Mouse (Mus musculus): ENCODE measurements at regions not wholly inside any gene's neighbourhood (a gene's known extent, or its start where the extent isn't known, plus 50 kb on each side); places are given as distances from the start of the nearest gene placed in this dataset.

DNA sequence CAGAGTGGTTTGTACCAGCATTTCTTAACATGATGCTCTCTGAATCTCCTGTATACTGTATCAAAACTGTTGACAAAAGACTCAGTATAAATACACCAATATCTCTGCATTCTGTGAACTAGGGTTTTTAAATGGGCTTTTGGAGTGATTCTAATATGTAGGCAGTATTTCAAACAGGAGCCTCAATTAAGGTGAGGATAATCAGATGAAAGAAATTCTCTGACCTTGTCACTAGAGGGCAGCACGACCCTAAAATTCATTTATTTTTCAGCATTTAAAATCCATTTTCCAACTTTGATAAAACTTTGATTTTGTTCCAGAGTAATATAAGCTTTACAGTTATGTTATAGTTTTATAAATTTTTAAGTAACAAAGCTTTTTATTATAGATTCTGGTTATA is 114.5 kb downstream of the Rfx6 start:
- no peak for DNase-seq (ENCODE audit: extremely low spot score, low spot score)

DNA sequence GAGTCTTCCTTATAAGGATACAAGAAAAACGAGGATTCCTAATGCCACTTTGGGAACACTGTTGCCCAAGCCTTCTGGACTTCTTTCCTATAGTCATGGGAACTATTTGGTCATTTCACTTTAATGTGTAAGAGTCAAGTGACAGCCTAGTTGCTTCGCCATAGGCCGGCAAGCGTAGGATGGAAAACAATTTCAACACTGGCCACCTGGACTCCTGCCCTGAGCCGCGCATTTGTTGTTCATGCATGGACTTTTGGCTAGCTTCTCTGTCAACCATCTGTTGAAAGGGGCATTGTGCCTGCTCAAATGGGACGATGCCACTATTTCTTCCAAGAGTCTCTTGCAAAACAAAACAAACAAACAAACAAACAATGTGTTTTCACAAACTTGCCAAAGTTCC is 116.3 kb downstream of the Rfx6 start:
- DNase-seq (ENCODE audit: extremely low spot score, low spot score): no peak

DNA sequence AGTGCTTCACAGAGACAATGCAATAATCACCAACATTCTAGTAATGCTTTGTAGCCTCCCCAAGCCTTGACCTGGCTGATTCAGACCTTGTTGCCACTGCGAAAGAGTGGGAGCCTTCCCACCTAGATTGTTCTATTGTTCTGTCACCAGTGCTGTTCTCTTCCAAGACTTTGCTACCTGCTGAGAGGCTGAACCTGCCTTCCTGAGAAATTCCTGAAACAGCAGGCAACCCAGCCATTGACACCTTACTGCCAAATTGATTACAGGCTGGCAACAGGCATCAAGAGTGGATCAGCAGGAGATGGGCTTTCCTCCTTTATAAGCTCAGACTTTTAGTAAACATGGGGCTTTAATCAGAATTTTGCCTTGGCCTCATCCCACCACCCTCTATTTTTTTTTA is 139.1 kb downstream of the Rfx6 start:
- DNase-seq (ENCODE audit: extremely low spot score, low spot score): no peak

DNA sequence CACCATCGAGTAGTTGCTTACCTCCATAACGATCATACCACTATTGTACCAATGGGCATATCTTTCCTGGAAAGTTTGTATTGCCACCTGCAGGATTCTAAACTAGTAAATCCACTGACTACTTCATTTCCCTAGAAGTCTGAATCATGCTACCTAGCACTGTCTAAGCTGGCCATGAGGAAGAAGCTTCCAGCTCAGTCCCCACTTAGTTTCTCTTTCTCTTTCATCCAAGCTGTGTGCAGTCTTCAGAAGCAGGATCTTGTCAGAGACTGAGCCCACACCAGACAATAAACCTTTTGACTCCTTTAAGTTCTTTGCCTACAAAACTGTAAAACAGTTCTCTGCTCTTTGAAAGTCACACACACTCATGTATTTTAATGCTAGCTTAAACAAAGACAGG is 146.3 kb downstream of the Rfx6 start:
- DNase-seq (ENCODE audit: extremely low spot score, low spot score): no peak

DNA sequence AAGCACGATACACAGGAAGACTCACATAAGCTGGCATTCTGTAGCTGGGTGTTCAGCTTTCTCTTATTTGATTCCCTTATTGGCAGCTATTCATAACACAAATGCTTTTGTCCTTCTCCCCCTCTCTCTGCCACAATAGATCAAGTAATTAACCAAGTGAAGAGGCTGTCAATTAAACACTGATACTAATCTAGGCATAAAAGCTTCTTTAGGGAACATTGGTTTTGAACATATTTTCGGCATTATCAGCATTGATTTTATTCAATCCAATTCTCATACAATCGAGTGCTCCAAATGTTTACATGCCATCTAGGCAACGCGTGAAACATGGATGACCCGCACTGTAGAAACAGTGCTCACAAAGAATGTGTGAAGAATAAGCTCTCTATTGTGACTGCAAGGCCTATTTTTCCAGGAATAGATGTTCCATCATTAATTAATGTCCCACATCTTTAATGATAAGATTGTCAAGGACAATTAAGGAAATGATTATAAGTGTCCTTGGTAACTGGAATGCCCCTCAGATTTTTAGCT is 148.9 kb downstream of the Rfx6 start:
- no peak for DNase-seq (ENCODE audit: extremely low spot score, low spot score)

DNA sequence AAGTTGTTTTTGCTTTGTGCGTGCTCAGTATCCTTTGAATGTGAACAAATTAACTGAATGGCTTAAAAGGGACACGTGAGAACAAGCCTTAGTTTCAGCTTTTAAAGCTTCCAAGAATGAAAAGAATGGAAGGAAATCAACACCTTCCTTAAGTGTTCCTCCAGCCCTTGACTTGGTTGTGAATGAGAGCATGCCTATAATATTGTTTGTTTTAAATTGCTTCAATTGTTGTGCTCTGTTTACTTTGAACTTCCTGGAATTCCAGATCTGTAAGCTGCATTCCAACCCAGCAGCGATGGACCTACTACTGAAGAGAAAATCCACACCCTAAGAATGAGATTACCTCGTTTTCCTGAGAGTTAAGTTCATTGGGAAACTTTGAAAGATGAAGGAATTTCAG is 154.9 kb downstream of the Rfx6 start:
- no peak for DNase-seq (ENCODE audit: extremely low spot score, low spot score)

DNA sequence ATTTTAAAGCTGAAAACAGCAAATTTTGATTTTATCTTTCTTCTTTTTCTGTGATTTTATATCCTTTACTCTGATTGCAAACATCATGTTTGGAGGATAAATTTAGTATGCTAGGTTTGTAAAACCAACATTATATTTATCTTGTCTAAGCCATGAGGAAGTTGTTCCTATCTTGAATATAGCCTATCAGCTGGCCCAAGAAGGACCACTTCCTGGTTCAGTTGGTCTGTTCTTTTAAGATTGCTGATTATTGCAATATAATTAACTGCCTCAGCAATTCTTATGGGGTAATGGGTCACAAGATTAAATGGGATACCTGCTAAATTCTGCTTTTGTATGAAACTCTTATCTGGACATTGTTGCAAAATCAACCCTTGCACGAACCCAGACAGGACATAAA is 165.5 kb downstream of the Rfx6 start:
- no peak for DNase-seq (ENCODE audit: extremely low spot score, low spot score)

DNA sequence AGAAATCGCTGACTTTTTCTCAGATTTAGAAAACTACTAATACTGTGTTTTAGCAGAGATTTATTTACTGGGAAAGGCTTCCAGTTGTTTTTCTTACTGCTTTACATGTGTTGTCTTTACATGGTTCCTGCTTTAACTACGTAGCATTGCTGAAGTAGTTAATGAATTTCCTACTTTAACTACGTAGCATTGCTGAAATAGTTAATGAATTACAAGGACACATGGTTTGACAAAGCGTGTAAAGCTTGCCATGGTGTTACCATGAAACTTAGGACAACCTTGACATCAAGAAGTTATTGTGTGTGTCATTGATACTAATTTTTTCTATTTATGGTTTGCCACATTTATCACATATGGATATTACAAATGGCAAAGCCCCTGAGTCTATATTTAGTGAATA is 168.7 kb downstream of the Rfx6 start:
- DNase-seq (ENCODE audit: extremely low spot score, low spot score): no peak

DNA sequence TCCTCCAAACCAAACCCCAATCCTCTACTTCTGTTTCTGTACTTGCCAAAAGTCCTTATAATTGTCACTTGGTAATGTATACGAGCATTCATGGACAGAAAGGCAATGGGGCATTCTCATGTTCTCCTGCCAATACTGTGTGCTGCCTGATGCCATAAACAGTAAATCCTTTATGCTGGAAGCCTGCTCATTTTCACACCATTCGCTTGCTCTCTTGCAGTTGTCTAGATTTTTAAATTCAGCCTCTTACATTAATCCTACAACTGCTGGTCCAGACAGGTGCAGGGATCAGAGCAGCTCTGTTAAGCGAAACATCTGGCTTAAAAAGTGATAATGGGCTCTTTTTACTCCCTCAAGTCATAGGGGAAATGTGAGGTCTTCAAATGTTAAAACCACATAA is 152.9 kb upstream of the Vgll2 start:
- no peak for DNase-seq (ENCODE audit: extremely low spot score, low spot score)

DNA sequence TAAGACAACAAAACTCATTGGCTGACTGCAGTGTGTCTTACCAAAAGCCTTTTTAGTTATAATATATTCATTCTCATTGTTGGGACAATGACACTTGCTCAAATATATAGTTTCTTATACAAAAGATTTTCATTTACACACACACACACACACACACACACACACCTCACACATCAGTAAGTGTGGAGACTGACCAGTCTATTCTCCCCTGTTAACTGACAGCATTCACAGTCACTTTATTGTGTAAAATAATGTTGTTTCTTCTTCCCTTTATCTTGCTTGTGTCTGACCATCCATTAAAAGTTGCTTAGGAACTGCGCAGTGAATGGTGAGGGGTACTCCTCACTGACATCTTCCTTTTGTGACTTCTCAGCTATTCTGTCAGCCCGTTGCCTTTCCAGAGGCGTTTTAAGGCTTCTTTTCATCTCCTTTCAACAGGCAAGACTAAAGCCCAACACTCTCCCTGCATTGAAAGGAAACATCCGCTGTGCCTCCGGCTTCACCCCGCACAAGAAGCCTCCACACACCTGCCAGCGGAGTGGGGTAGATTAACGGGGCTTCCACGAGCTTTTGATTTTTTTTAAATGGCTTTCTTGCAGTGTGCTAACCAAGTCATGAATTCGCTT is 111.1 kb upstream of the Vgll2 start:
- DNase-seq (ENCODE audit: extremely low spot score, low spot score): no peak

DNA sequence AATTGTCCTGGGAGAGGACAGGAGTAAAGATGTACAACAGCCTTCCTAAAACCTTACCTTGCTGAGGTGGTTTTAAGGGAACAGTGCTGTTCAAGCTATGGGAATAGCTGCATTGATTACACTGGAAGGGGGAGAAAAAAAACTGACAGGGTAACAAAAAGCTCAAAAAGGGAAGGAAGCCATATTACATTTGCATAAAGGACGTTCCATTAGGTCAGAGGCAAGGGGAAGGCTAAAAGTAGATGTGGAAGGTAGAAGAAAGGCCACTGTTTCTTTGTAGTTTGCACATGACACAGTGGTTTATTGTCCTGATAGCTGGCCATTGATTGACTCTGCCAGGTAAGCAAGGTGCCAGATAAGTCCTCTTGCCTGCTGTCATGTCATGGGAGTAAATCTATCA is 110.2 kb upstream of the Vgll2 start:
- no peak for DNase-seq (ENCODE audit: extremely low spot score, low spot score)

DNA sequence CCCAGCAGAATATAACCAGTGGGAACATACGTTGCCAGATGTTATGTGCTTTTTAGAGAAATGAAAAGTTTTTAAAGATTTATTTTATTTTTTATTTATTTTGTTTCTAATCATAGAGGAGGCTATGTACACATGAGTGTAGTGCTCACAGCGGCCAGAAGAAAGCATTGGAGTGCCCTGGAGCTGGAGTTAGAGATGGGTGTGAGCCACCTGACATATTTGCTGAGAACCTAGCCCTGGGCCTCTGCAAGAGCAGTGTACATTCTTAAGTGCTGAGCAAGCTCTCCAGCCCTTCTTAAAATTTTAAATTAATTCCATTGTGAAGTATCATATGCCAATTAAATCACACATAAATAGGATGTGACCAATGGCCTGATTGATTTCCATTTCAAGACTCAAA is 95.7 kb upstream of the Vgll2 start:
- no peak for DNase-seq (ENCODE audit: extremely low spot score, low spot score)

DNA sequence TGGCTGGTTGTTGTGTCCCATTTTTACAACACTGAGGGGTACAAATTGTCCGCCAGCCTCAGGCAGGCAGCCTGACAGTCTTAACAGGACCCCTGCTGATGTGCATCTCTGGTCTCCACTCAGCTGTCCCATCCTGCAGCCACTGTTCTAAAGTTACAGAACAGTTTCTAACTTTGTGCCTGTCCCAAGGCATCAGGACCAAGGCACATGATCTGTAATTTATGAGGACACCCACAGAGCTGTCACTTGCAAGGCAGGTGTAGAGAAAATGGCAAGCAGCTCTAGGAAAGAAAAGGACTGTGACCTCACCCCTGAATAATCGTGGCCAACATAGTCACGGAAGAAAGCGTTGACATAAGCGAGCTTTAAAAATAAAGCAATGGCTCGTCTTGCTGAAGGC is 93.0 kb upstream of the Vgll2 start:
- no peak for DNase-seq (ENCODE audit: extremely low spot score, low spot score)

DNA sequence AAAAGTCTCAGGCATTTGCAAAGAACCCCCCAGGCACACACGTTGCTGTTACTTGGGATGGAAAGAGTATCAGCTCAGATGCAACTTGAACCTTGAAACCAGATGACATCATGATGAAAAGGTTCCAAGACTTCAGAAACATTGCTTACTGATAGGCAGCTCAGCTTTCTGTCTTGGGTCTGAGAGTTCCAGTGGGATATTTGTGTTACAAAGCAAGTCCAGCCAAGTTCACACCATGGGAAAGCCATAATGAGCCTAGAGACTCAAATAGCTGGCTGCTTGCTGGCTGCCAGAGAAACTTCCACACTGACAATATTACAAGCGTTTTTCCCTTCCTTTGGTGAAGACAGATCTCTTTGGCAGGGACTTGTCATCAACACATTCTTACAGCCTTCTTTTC is 92.0 kb upstream of the Vgll2 start:
- DNase-seq (ENCODE audit: extremely low spot score, low spot score): no peak

DNA sequence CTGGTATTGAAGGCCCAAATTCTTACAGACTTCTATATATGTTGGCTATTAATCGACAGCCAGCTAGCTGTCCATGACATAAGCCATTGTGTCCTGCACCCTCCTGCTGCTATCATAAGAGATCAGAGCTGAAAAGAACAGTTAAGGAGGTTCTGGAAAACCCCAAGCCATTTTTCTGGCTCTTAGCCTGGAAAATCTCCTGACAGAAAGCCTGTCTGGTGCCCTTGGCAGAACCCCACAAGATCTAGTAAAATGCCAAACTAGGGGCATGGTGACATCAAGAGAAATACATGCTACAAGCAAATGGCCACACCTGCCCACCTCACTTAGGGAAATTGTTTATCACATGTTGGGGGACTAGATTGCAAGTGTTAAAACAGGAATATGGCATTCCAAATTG is 91.6 kb upstream of the Vgll2 start:
- DNase-seq (ENCODE audit: extremely low spot score, low spot score): no peak

DNA sequence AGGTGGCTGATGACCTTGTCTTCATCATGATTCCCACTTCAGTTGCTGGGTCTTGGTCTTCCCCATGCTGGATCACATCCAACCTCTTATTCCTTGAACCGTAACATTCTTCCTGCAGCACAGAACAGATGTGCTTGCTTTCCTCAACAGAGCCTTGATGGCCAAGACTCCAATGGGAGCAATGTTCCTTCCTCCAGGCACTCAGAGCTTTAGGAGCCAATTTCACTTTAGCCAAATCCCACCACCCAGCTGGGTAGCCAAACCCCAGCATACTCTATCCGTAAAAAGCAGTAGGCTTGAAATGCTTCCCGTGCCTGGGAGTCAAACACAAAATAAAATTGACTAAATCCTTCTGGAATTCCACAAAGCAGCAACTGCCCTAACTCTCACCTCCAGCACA is 86.8 kb upstream of the Vgll2 start:
- no peak for DNase-seq (ENCODE audit: extremely low spot score, low spot score)

DNA sequence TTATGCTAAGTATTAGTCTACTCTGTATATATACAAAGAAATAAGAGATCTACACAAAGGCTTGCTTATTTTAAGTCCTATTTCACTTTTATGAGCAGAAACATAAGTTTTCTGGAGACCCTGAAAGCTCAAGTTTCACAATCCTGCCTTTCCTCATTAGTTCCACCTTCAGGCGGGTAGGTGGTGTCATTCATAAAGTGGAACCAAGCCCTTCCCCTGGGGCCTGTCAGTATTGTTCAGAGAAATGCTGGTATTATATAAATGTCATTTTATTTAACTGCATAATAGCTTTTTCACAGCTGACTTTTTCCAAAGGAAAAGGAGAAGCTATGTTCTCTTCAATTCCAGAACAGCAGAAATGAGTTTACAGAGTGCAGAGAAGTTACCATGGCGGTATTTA is 81.1 kb upstream of the Vgll2 start:
- DNase-seq (ENCODE audit: extremely low spot score, low spot score): no peak

DNA sequence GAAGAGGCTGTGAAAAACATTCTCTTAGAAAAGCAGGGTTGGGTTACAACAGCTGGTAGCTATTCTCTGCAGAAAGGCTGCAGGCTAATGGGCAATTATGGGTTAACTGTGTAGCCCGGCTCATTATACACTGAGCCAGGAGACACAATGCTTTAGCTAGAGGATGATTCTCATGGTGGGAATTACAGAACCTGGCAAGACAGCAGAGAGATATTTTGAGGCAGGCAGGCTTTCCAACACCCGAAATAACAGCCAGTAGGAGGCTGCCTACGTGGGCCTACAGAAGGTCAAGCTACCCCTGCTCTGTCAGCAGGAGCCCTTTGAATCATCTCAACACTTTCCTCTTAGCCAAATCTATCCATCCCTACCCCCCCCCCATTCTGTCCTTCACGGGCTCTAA is 76.6 kb upstream of the Vgll2 start:
- DNase-seq (ENCODE audit: extremely low spot score, low spot score): no peak

DNA sequence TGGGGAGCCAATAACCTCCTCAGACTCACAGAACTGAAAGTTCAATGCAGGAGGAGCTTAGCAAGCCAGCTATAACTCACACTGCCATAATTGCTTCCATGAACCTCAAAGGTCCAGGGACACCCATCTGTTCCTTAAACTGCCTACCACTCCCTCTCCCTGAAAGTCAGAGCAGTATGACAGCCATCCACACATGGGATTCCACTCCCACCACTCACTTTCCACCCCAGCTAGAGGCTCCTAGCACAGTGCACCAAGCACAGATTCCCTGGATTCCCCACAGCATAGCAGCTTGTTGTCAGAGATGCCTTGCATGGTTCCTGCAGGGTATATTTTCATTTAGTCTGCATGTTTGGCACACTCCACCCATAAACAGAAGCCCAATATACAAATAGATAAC is 76.1 kb upstream of the Vgll2 start:
- DNase-seq (ENCODE audit: extremely low spot score, low spot score): no peak

DNA sequence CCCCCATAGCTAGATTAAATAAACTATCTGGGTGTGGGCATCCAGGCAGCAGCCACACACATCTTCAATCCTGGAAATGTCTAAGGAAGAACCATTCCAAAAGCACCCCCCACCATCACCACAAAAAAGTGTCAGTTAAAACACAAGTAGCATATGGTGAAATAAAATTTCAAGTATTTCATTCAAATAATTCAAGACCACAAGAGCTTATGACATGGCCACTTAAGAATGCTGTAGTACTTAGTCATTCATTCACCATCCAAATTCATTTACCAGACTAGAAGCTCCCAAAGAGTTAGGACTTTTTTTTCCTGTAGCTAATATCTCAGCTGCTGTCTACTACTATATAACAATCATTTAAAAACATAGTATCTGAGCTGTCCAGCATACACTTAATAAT is 75.4 kb upstream of the Vgll2 start:
- DNase-seq (ENCODE audit: extremely low spot score, low spot score): no peak

DNA sequence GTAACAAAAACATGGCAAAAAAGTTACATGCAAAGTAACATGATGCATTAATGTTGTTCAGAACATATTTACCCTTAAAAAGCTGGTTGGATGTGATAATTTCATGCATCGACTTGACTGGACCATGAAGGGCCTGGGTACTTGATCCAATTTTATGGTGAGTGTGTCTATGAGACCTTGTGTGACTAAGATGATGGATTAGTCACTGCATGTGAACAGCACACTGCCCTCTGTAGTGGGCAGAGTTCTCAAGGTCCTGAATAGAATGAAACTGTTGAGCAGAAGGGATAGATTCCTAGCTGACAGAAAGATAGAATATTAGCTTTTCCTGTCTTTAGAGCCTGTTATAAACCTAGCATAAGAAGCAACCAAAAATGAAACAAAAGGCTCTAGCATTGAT is 72.3 kb upstream of the Vgll2 start:
- DNase-seq (ENCODE audit: extremely low spot score, low spot score): no peak

DNA sequence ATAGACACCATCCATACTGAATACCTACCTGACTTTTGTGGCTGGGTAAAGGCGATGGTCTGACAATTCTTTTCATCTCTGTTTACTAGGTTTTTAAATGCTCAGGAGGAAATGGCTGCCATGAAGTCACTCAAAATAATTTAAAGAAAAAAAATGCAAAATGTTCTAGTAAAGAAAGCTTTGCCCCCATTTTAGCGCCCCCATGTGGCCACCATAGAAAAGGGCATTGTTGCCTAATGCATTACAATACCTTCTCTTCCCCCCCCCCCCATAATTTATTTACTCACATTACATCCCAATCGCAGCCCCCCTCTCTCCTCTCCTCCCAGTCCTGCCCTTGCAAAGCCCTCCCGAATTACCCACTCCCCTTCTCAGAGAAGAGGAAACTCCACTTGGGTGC is 70.3 kb upstream of the Vgll2 start:
- no peak for DNase-seq (ENCODE audit: extremely low spot score, low spot score)

DNA sequence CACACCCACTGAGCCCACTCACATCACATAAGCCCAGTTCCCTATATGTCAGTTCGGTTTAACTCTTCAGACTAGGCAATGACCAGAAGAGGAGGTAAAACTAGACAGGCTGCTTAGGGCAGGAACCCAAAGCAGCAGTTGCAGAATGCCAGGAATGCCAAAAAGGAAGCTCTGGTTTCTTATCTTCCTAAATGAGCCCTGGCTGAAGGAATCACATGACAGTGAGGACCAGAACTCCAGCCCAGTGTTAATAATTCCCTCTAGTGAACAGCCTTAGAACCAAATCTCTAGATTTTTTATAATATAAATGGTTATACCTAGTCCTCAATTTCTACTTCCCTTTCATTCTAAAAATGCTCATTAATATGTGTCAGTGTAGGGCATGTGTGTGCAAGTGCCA is 65.8 kb upstream of the Vgll2 start:
- no peak for DNase-seq (ENCODE audit: extremely low spot score, low spot score)

DNA sequence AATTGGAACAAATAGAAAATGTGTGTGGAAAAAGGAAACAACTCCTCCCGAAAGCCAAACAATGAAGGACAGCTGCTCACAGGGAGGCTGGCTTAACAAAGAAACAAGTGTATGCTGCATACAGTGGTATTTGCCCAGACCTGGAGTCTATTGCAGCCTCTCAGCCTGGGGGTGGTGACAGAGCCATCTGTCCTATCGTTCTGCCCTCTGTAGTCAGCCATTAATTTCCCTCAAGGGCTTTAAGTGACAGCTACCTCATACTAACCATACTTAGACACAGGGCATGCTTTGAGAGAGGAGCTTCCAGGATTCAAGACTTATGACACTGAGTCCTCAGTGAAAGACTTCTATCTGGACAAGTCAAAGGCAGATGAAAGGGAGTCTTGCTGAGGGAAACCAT is 60.8 kb upstream of the Vgll2 start:
- DNase-seq (ENCODE audit: extremely low spot score, low spot score): peak; percentile 60
